Mouse (Mus musculus) embryonic facial prominence, embryonic 11.5 days (tissue): ENCODE measurements around the gene Gm5901. TPM values are rescaled to one million over a fixed set of nuclear protein-coding genes. Genes with fewer than 3 reads are reported as not detected.
"Not testable (repeated sequence)": the region's sequence is repeated elsewhere in the genome, so short reads cannot be mapped to it uniquely, and the experiment has no call there.

Source experiments
- ATAC-seq: fragments of 200-750 bp; cut with Nextera tagmentation; replicated peaks from 2 replicates; pipeline ENCODE4 v1.8.0; 2017; ENCODE audit warnings: low read depth; ENCODE audit not compliant: insufficient number of reproducible peaks, low FRiP score, low TSS enrichment
- DNase-seq: peaks from one replicate; pipeline ENCODE4 v3.0.0-alpha.2; 2015; ENCODE audit warnings: low spot score
- H3K27ac ChIP-seq: fragments of 300-500 bp; sonication (generic); replicated peaks from 2 replicates; pipeline ENCODE4 v1.5.1; 2014; ENCODE audit warnings: mild to moderate bottlenecking, low read depth, low read length, control low read depth
- H3K27me3 ChIP-seq: fragments of 300-500 bp; sonication (generic); 2 replicates; pipeline ENCODE4 v1.6.1; 2014; ENCODE audit warnings: mild to moderate bottlenecking, low read length, moderate library complexity, mixed read lengths; ENCODE audit not compliant: control insufficient read depth, insufficient read depth
- H3K36me3 ChIP-seq: fragments of 300-500 bp; sonication (generic); replicated peaks from 2 replicates; pipeline ENCODE4 v1.6.1; 2014; ENCODE audit warnings: low read depth, mild to moderate bottlenecking, low read length, moderate library complexity, mixed read lengths; ENCODE audit not compliant: control insufficient read depth, insufficient read depth
- H3K4me1 ChIP-seq: fragments of 300-500 bp; sonication (generic); 2 replicates; pipeline ENCODE4 v1.6.1; 2014; ENCODE audit warnings: low read length, mixed read lengths; ENCODE audit not compliant: control insufficient read depth, insufficient read depth
- H3K4me2 ChIP-seq: fragments of 300-500 bp; sonication (generic); 2 replicates; pipeline ENCODE4 v1.6.1; 2014; ENCODE audit warnings: low read depth, mild to moderate bottlenecking, control low read depth, low read length, moderate library complexity
- H3K4me3 ChIP-seq: fragments of 300-500 bp; sonication (generic); 2 replicates; pipeline ENCODE4 v1.5.1; 2014; ENCODE audit warnings: low read depth, low read length, control low read depth
- H3K9ac ChIP-seq: fragments of 300-500 bp; sonication (generic); replicated peaks from 2 replicates; pipeline ENCODE4 v1.6.1; 2014; ENCODE audit warnings: mild to moderate bottlenecking, control low read depth, low read length
- H3K9me3 ChIP-seq: fragments of 300-500 bp; sonication (generic); replicated peaks from 2 replicates; pipeline ENCODE4 v1.6.1; 2016; ENCODE audit warnings: mild to moderate bottlenecking, low read length, inconsistent platforms, mixed read lengths; ENCODE audit not compliant: control insufficient read depth
- WGBS: fragments of 180-500 bp; shearing (Covaris S2); extraction: QIAGEN DNeasy Blood & Tissue Kit; methylation state at CpG from one replicate; pipeline ENCODE4 v1.1.7; 2014; 5-methylcytosine and 5-hydroxymethylcytosine counted together
- polyA plus RNA-seq: library from polyadenylated mRNA; unstranded; fragments of >200 nt; fragmentation: Nextera tagmentation; extraction: Ambion mirVana; gene quantifications from 2 replicates; pipeline ENCODE4 v1.2.1, GENCODE M21; 2014

Gm5901 gene
- polyA plus RNA-seq: not detected in 2 replicates

GRCm38 (mm10) chr7:105374866-105375265, at the start of gene Gm5901:
Gm5901 (plus strand) TSS chr7:105375038.
- Histone ChIP-seq H3K4me1 (no peaks in the 10 kb centered on the region), H3K9ac (no peak within 1 kb of the TSS), H3K4me2 (no peak within 1 kb of the TSS), H3K36me3 (no peaks in the 10 kb centered on the region; the same call in 1 of the 2 replicates), H3K9me3 (no peaks in the 10 kb centered on the region), H3K27ac (no peak within 1 kb of the TSS), H3K4me3 (no peak within 1 kb of the TSS), H3K27me3 (no peaks in the 10 kb centered on the region)
- ATAC-seq: no peak
- WGBS: 92% methylated on average over 1 of the region's 1 CpGs
- DNase-seq: no peak

GRCm38 (mm10) chr7:105325302-105325701, 49.5 kb upstream of the Gm5901 start:
- Histone ChIP-seq H3K27me3 (no peaks in the 10 kb centered on the region), H3K36me3 (no peaks in the 10 kb centered on the region), H3K4me1 (no peaks in the 10 kb centered on the region), H3K9ac (no peak overlapping the region), H3K9me3 (no peaks in the 10 kb centered on the region), H3K4me2 (no peak overlapping the region), H3K27ac (no peak overlapping the region), H3K4me3 (no peak overlapping the region)
- 76% methylated on average over 2 of the region's 2 CpGs for WGBS
- no peak for DNase-seq
- ATAC-seq: no peak

- 82% methylated on average over 1 of the region's 1 CpGs for WGBS
- H3K4me1 ChIP-seq: no peaks in the 10 kb centered on the region
- H3K27ac ChIP-seq: no peak within 1 kb of the TSS
- H3K9ac ChIP-seq: no peak within 1 kb of the TSS
- H3K36me3 ChIP-seq: no peaks in the 10 kb centered on the region
- ATAC-seq: no peak
- H3K27me3 ChIP-seq: no peaks in the 10 kb centered on the region
- no peaks in the 10 kb centered on the region for H3K9me3 ChIP-seq
- H3K4me3 ChIP-seq: no peak within 1 kb of the TSS
- DNase-seq: no peak
- H3K4me2 ChIP-seq: no peak within 1 kb of the TSS
Measured at GRCm38 (mm10) chr7:105334004-105334403, 40.8 kb upstream of the Gm5901 start, which contains the start of gene Olfr690. Olfr690 (minus strand) TSS chr7:105334104.

- ATAC-seq (no peak), DNase-seq (no peak)
- Histone ChIP-seq H3K36me3 (no peaks in the 10 kb centered on the region), H3K9me3 (no peaks in the 10 kb centered on the region), H3K27ac (no peak within 1 kb of the TSS), H3K4me2 (no peak within 1 kb of the TSS), H3K27me3 (no peaks in the 10 kb centered on the region), H3K4me1 (no peaks in the 10 kb centered on the region), H3K4me3 (no peak within 1 kb of the TSS), H3K9ac (no peak within 1 kb of the TSS)
- 62% methylated on average over 1 of the region's 1 CpGs for WGBS
Measured at GRCm38 (mm10) chr7:105342170-105342569, 32.7 kb upstream of the Gm5901 start, which contains the start of gene Olfr691. Olfr691 (minus strand) TSS chr7:105342270.

GRCm38 (mm10) chr7:105342752-105343151, 32.1 kb upstream of the Gm5901 start:
- no peak overlapping the region for H3K4me3 ChIP-seq
- ATAC-seq: no peak
- H3K9ac ChIP-seq: no peak overlapping the region
- no peaks in the 10 kb centered on the region for H3K36me3 ChIP-seq
- no peaks in the 10 kb centered on the region for H3K27me3 ChIP-seq
- H3K27ac ChIP-seq: no peak overlapping the region
- H3K4me2 ChIP-seq: no peak overlapping the region
- H3K4me1 ChIP-seq: no peaks in the 10 kb centered on the region
- no peaks in the 10 kb centered on the region for H3K9me3 ChIP-seq
- WGBS: 78% methylated on average over 2 of the region's 2 CpGs
- no peak for DNase-seq

GRCm38 (mm10) chr7:105356064-105356463, 18.8 kb upstream of the Gm5901 start:
- H3K4me3 ChIP-seq, DNase-seq, ATAC-seq, H3K9me3 ChIP-seq, H3K4me2 ChIP-seq, H3K27me3 ChIP-seq, H3K36me3 ChIP-seq, H3K27ac ChIP-seq, H3K9ac ChIP-seq, H3K4me1 ChIP-seq: not testable (repeated sequence)
- no CpG with 5 or more reads among the region's 5 CpGs for WGBS

- not testable (repeated sequence) for H3K27ac ChIP-seq, ATAC-seq, H3K27me3 ChIP-seq, H3K36me3 ChIP-seq, DNase-seq, H3K4me2 ChIP-seq, H3K4me3 ChIP-seq, H3K4me1 ChIP-seq, H3K9ac ChIP-seq, H3K9me3 ChIP-seq
- WGBS: 97% methylated on average over 1 of the region's 2 CpGs
Measured at GRCm38 (mm10) chr7:105356487-105356886, 18.4 kb upstream of the Gm5901 start.

GRCm38 (mm10) chr7:105361713-105362112, 13.1 kb upstream of the Gm5901 start:
- Histone ChIP-seq H3K9me3 (no peaks in the 10 kb centered on the region), H3K36me3 (no peaks in the 10 kb centered on the region), H3K9ac (no peak overlapping the region), H3K27me3 (no peaks in the 10 kb centered on the region), H3K27ac (no peak overlapping the region), H3K4me3 (no peak overlapping the region), H3K4me2 (no peak overlapping the region), H3K4me1 (no peaks in the 10 kb centered on the region)
- ATAC-seq: no peak
- 86% methylated on average over 2 of the region's 2 CpGs for WGBS
- DNase-seq: no peak
